Mouse (Mus musculus) midbrain, postnatal 0 days (tissue): ENCODE results near the gene Hectd2. TPM values are rescaled to one million over a fixed set of nuclear protein-coding genes. Genes with fewer than 3 reads are reported as not detected.

Experiments
- ATAC-seq: fragments of 200-750 bp; cut with Nextera tagmentation; 2 replicates; pipeline ENCODE4 v1.8.0; 2017; ENCODE audit warnings: moderate number of reproducible peaks, mild to moderate bottlenecking, moderate TSS enrichment, moderate library complexity; ENCODE audit not compliant: low FRiP score
- DNase-seq: peaks from one replicate; pipeline ENCODE4 v3.0.0-alpha.2; 2015; ENCODE audit warnings: low spot score
- H3K27ac ChIP-seq: fragments of 300-500 bp; sonication (generic); 2 replicates; pipeline ENCODE4 v1.5.1; 2014; ENCODE audit warnings: low read depth, mild to moderate bottlenecking, low read length, mixed read lengths
- H3K27me3 ChIP-seq: fragments of 300-500 bp; sonication (generic); 2 replicates; pipeline ENCODE4 v1.6.1; 2014; ENCODE audit warnings: low read length, control low read depth, mixed read lengths; ENCODE audit not compliant: insufficient read depth
- H3K36me3 ChIP-seq: fragments of 300-500 bp; sonication (generic); 2 replicates; pipeline ENCODE4 v1.6.1; 2014; ENCODE audit warnings: low read length, control low read depth, mixed read lengths; ENCODE audit not compliant: insufficient read depth
- H3K4me1 ChIP-seq: fragments of 300-500 bp; sonication (generic); 2 replicates; pipeline ENCODE4 v1.6.1; 2014; ENCODE audit warnings: mild to moderate bottlenecking, control low read depth, antibody characterized with exemption, low read length, mixed read lengths; ENCODE audit not compliant: insufficient read depth
- H3K4me2 ChIP-seq: fragments of 300-500 bp; sonication (generic); 2 replicates; pipeline ENCODE4 v1.6.1; 2014; ENCODE audit warnings: low read depth, mild to moderate bottlenecking, low read length, mixed read lengths; ENCODE audit not compliant: poor library complexity, severe bottlenecking
- H3K4me3 ChIP-seq: fragments of 300-500 bp; sonication (generic); 2 replicates; pipeline ENCODE4 v1.5.1; 2014; ENCODE audit warnings: low read depth, mild to moderate bottlenecking, low read length, moderate library complexity
- H3K9ac ChIP-seq: fragments of 300-500 bp; sonication (generic); replicated peaks from 2 replicates; pipeline ENCODE4 v1.6.1; 2014; ENCODE audit warnings: mild to moderate bottlenecking, low read length, moderate library complexity, mixed read lengths; ENCODE audit not compliant: poor library complexity, severe bottlenecking
- H3K9me3 ChIP-seq: fragments of 300-500 bp; sonication (generic); 2 replicates; pipeline ENCODE4 v1.6.1; 2016; ENCODE audit warnings: low read length, control low read depth
- CTCF ChIP-seq: IDR thresholded peaks from 2 replicates; pipeline ENCODE4 v1.5.1; 2016; ENCODE audit warnings: antibody characterized with exemption, mild to moderate bottlenecking
- WGBS: fragments of 180-500 bp; shearing (Covaris S2); extraction: QIAGEN DNeasy Blood & Tissue Kit; methylation state at CpG from one replicate; pipeline ENCODE4 v1.1.7; 2014; 5-methylcytosine and 5-hydroxymethylcytosine counted together
- polyA plus RNA-seq: library from polyadenylated mRNA; unstranded; fragments of >200 nt; fragmentation: Nextera tagmentation; extraction: Ambion mirVana; gene quantifications from 2 replicates; pipeline ENCODE4 v1.2.1, GENCODE M21; 2015
- total RNA-seq: library from RNA; depleted of rRNA; stranded (reverse); fragments of >200 nt; gene quantifications from 2 replicates; pipeline ENCODE4 v1.2.3, GENCODE M21; 2014

The Hectd2 gene
- total and polyA plus RNA-seq, 2 experiments from 2014 or later, result 8.1 to 31.7 TPM

GRCm38 (mm10) chr19:36554785-36555595 lies 551 bp downstream of the Hectd2 start:
- under 1% methylated on average over 35 of the region's 53 CpGs for WGBS

GRCm38 (mm10) chr19:36559331-36559730 lies 4.9 kb downstream of the Hectd2 start:
- Histone ChIP-seq H3K4me1 (0 out of 2 replicates have a peak, but pooled peaks cover 1% of the 10 kb centered on the region), H3K4me2 (no peak overlapping the region), H3K36me3 (no peaks in the 10 kb centered on the region), H3K9me3 (no peaks in the 10 kb centered on the region), H3K4me3 (no peak overlapping the region), H3K27me3 (no peaks in the 10 kb centered on the region), H3K27ac (no peak overlapping the region), H3K9ac (no peak overlapping the region)
- TF ChIP-seq CTCF, result no peak
- ATAC-seq (no peak), DNase-seq (no peak)
- WGBS, result 76% methylated on average over 5 of the region's 5 CpGs

More at GRCm38 (mm10) chr19:36554785-36555595, 551 bp downstream of the Hectd2 start:
- H3K4me2 ChIP-seq, result peak overlapping the region; percentile 62
- H3K4me1 ChIP-seq, result no peaks in the 10 kb centered on the region
- ATAC-seq (peak; percentile 69), DNase-seq (peak; percentile 59)
- H3K9me3 ChIP-seq, result no peaks in the 10 kb centered on the region
- H3K27me3 ChIP-seq, result no peaks in the 10 kb centered on the region
- peak overlapping the region; percentile 91 for H3K27ac ChIP-seq
- H3K4me3 ChIP-seq, result peak overlapping the region; percentile 76
- TF ChIP-seq CTCF, result no peak
- H3K9ac ChIP-seq, result peak overlapping the region; percentile 83
- H3K36me3 ChIP-seq, result no peaks in the 10 kb centered on the region

- Histone ChIP-seq H3K9ac (no peak overlapping the region), H3K4me3 (no peak overlapping the region), H3K27ac (no peak overlapping the region), H3K4me2 (no peak overlapping the region), H3K36me3 (no peaks in the 10 kb centered on the region), H3K4me1 (0 out of 2 replicates have a peak, but pooled peaks cover 2% of the 10 kb centered on the region), H3K9me3 (no peaks in the 10 kb centered on the region), H3K27me3 (no peaks in the 10 kb centered on the region)
- 24% methylated on average over 2 of the region's 2 CpGs for WGBS
- TF ChIP-seq CTCF, result peak; percentile 62
- DNase-seq, result no peak
- no peak for ATAC-seq
These were observed 5.7 kb downstream of the Hectd2 start for GRCm38 (mm10) chr19:36560160-36560559.

- DNase-seq, result no peak
- no peak overlapping the region for H3K4me3 ChIP-seq
- H3K27me3 ChIP-seq, result no peaks in the 10 kb centered on the region
- no peak overlapping the region for H3K4me2 ChIP-seq
- TF ChIP-seq CTCF, result no peak
- WGBS, result 80% methylated on average over 2 of the region's 2 CpGs
- no peak for ATAC-seq
- H3K9me3 ChIP-seq, result no peaks in the 10 kb centered on the region
- H3K9ac ChIP-seq, result no peak overlapping the region
- no peaks in the 10 kb centered on the region for H3K36me3 ChIP-seq
- no peak overlapping the region for H3K27ac ChIP-seq
- 0 out of 2 replicates have a peak, but pooled peaks cover 2% of the 10 kb centered on the region for H3K4me1 ChIP-seq
These were observed 6.7 kb downstream of the Hectd2 start for GRCm38 (mm10) chr19:36561171-36561570.

GRCm38 (mm10) chr19:36564396-36564795 lies 10.0 kb downstream of the Hectd2 start:
- no peak for TF ChIP-seq CTCF
- Histone ChIP-seq H3K9me3 (no peaks in the 10 kb centered on the region), H3K36me3 (no peaks in the 10 kb centered on the region), H3K27me3 (no peaks in the 10 kb centered on the region), H3K4me3 (no peak overlapping the region), H3K27ac (no peak overlapping the region), H3K9ac (no peak overlapping the region), H3K4me2 (no peak overlapping the region), H3K4me1 (0 out of 2 replicates have a peak, but pooled peaks cover 2% of the 10 kb centered on the region)
- ATAC-seq (no peak), DNase-seq (peak; percentile 45)
- 66% methylated on average over 2 of the region's 2 CpGs for WGBS

DNA sequence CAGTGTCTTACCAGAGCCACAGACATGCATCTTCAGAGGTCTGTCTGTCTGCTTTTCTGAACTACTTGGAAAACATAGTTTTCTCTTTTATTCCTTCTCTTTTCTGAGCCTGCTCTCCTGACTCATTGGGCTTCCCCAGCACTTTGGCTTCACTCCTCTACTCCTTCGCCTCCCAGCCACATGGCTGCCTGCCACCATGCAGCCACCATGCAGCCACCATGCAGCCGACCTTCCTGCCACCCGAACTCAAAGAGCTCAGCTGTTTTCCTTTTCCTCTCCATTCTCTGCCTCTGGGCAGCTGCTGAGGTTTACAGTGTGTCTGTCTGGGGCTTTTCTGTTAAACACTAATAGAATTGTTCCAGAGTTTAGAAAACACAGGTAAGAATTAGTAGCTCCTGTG lies 19.5 kb downstream of the Hectd2 start:
- no peaks in the 10 kb centered on the region for H3K4me1 ChIP-seq
- H3K36me3 ChIP-seq, result no peaks in the 10 kb centered on the region
- H3K9me3 ChIP-seq, result no peaks in the 10 kb centered on the region
- H3K4me3 ChIP-seq, result no peak overlapping the region
- DNase-seq (no peak), ATAC-seq (no peak)
- no peak overlapping the region for H3K9ac ChIP-seq
- no peaks in the 10 kb centered on the region for H3K27me3 ChIP-seq
- WGBS, result 64% methylated on average over 3 of the region's 3 CpGs
- no peak overlapping the region for H3K27ac ChIP-seq
- TF ChIP-seq CTCF, result no peak
- no peak overlapping the region for H3K4me2 ChIP-seq
